Mouse (Mus musculus) thymus, adult 2 months (tissue): ENCODE results near the gene Pla1a. TPM values are rescaled to one million over a fixed set of nuclear protein-coding genes. Genes with fewer than 3 reads are reported as not detected.

Experiments
- DNase-seq: peaks from one replicate; pipeline ENCODE4 v3.0.0; 2021
- H3K27ac ChIP-seq: fragments of 200-500 bp; 2 replicates; pipeline ENCODE4 v1.5.1; 2012; ENCODE audit warnings: low read length, control low read depth; ENCODE audit not compliant: control insufficient read depth, insufficient read depth
- H3K27me3 ChIP-seq: fragments of 200-500 bp; 2 replicates; pipeline ENCODE4 v1.6.1; 2012; ENCODE audit warnings: mild to moderate bottlenecking, low read length, moderate library complexity, mixed read lengths; ENCODE audit not compliant: control insufficient read depth, insufficient read depth
- H3K36me3 ChIP-seq: fragments of 200-500 bp; 2 replicates; pipeline ENCODE4 v1.6.1; 2012; ENCODE audit warnings: mild to moderate bottlenecking, low read length, moderate library complexity; ENCODE audit not compliant: control insufficient read depth, insufficient read depth
- H3K4me1 ChIP-seq: fragments of 200-500 bp; replicated peaks from 2 replicates; pipeline ENCODE4 v1.6.1; 2012; ENCODE audit warnings: low read length; ENCODE audit not compliant: control insufficient read depth, insufficient read depth
- H3K4me3 ChIP-seq: fragments of 200-500 bp; 2 replicates; pipeline ENCODE4 v1.5.1; 2012; ENCODE audit warnings: mild to moderate bottlenecking, low read length, control low read depth, moderate library complexity; ENCODE audit not compliant: control insufficient read depth, insufficient read depth
- CTCF ChIP-seq: fragments of 200-500 bp; IDR thresholded peaks from 2 replicates; pipeline ENCODE4 v1.5.1; 2012; ENCODE audit warnings: mild to moderate bottlenecking, control low read depth, low read length, moderate library complexity, borderline replicate concordance; ENCODE audit not compliant: control insufficient read depth, poor library complexity, insufficient read depth; ENCODE audit errors: extremely low read depth
- POLR2A ChIP-seq: fragments of 200-500 bp; IDR thresholded peaks from 2 replicates; pipeline ENCODE4 v1.6.1; 2012; ENCODE audit warnings: mild to moderate bottlenecking, low read length, control low read depth, moderate library complexity; ENCODE audit not compliant: control insufficient read depth, poor library complexity, insufficient read depth; ENCODE audit errors: extremely low read depth
- WGBS: fragments of 180-500 bp; shearing (Covaris S2); methylation state at CpG from one replicate; pipeline ENCODE4 v1.1.7; 2018; 5-methylcytosine and 5-hydroxymethylcytosine counted together
- polyA plus RNA-seq: library from polyadenylated mRNA; depleted of rRNA; stranded (reverse); fragments of >200 nt; gene quantifications from 2 replicates; pipeline ENCODE4 v1.2.3, GENCODE M21; 2012

Pla1a gene
- polyA plus RNA-seq, 1 experiment = 5.5 TPM

DNA sequence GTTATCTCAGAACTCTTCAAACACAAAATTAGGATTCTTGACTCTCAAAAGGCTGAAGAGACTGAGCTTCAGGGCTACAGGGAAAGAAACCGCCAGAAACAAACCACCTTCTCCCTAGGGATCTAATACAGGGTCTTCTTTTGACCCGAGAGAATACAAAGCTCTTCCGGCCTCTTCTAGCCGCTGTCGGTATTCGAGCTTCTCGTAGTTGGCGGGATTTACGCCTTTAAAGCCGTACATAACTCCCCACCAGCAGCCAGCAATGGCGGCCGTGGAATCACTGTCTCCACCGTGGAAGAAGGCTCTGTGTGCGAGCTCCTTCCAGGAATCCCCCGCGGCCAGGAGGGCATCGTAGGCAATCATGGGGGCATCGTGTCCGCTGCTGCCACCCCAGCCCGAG lies 12.6 kb upstream of the Pla1a start:
- Histone ChIP-seq H3K4me1 (no peaks in the 10 kb centered on the region), H3K4me3 (no peak overlapping the region), H3K27me3 (no peaks in the 10 kb centered on the region), H3K36me3 (peaks cover 11% of the 10 kb centered on the region), H3K27ac (no peak overlapping the region)
- DNase-seq = no peak
- WGBS = 96% methylated on average over 20 of the region's 20 CpGs
- TF ChIP-seq POLR2A (no peak), CTCF (no peak)

DNA sequence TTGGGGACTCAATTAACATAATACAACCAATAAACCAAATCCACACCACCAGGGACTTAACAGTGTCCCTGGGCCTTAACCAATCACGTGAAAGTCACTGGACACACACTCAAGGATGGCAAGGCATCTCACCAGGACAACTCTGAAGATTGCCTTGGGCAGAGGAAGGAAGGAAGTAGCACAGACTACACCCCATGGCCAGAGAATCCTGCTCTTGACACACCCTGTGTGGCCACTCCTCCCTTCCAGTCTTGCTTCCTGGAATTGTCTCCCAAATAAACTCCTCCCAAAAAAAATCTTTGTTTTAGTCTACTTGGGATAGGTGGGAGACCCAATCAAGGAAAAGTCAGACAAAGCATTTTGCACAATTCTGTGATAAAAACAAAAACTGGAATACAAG lies 12.1 kb upstream of the Pla1a start:
- 96% methylated on average over 1 of the region's 1 CpGs for WGBS

DNA sequence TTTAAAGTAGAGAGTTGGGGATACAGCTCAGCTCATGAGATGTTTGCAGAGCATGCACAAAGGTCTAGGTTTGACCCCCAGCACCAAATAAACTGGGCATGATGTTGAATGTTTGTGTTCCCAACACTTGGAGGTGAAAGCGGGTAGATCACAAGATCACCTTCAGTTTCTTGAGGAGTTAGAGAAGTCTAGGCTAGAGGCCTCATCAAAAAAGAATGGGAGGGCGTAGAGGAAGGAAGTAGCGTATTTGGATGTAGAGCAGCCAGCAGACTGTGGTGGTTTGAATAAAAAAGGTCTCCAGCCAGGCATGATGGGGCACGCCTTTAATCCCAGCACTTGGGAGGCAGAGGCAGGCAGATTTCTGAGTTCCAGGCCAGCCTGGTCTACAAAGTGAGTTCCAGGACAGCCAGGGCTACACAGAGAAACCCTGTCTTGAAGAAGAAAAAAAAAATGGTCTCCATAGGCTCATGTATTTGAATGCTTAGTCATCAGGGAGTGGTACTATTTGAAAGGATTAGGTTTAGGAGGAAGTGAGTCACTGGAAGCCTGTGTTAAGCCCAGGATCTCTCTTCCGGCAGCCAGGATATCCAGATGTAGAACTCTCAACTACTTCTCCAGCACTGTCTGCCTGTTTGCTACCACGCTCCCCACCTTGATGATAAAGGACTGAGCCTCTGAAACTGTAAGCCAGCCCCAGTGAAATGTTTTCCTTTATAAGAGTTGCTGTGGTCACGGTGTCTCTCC lies 10.9 kb upstream of the Pla1a start:
- no peak overlapping the region for H3K27ac ChIP-seq
- no peaks in the 10 kb centered on the region for H3K27me3 ChIP-seq
- H3K4me1 ChIP-seq = no peaks in the 10 kb centered on the region
- DNase-seq = no peak
- TF ChIP-seq POLR2A (no peak), CTCF (no peak)
- no peak overlapping the region for H3K4me3 ChIP-seq
- H3K36me3 ChIP-seq = peaks cover 11% of the 10 kb centered on the region
- WGBS = 92% methylated on average over 7 of the region's 7 CpGs

More for the DNA sequence above, 12.1 kb upstream of the Pla1a start:
- no peak for TF ChIP-seq CTCF
- no peak for TF ChIP-seq POLR2A
- no peak overlapping the region for H3K27ac ChIP-seq
- no peaks in the 10 kb centered on the region for H3K4me1 ChIP-seq
- H3K27me3 ChIP-seq = no peaks in the 10 kb centered on the region
- peaks cover 11% of the 10 kb centered on the region for H3K36me3 ChIP-seq
- no peak overlapping the region for H3K4me3 ChIP-seq
- DNase-seq = no peak

DNA sequence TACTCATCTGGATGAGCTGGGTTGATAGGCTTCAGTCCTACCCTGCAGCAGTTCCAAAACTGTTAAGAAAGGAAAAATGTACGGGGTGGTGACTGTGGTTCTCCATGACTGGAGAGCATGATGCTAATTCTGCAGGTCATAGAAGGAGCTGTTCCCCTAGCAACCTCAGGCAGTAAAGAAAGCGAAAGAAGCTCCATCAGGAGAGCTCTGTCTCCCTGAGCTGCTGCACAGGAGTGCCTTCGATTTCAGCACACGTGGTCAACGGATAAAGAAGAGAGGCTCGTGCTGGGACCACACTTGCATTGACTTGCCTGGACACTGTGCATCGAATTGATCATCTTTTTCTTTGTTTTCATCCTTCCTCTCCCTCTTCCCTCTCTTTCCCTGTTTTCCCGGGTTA lies 9.3 kb upstream of the Pla1a start:
- Histone ChIP-seq H3K4me3 (no peak overlapping the region), H3K27ac (no peak overlapping the region), H3K27me3 (no peaks in the 10 kb centered on the region), H3K4me1 (no peaks in the 10 kb centered on the region), H3K36me3 (peaks cover 11% of the 10 kb centered on the region)
- 73% methylated on average over 8 of the region's 8 CpGs for WGBS
- DNase-seq = no peak
- TF ChIP-seq POLR2A (no peak), CTCF (no peak)

DNA sequence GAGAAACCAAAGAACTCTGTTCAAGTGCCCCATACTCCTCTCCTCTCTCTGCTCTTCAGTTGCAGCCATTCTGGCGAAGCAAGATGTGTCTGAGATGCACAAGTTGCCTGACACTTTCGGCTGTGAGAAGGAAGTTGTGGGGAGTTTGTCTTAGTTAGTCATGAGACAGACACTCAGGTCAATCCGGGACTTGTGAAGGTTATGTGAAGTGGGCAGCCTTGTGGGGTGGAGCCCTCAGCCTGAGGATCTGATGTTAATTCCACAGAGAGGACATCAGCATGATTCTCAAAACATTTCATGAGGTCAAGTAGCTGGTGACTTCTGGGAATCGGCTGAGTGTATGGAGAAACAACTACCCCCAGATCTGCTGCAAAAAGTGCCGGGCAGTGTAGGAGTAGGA lies 8.7 kb upstream of the Pla1a start:
- no peak overlapping the region for H3K4me3 ChIP-seq
- WGBS = 69% methylated on average over 5 of the region's 5 CpGs
- H3K27me3 ChIP-seq = no peaks in the 10 kb centered on the region
- no peak overlapping the region for H3K27ac ChIP-seq
- peaks cover 11% of the 10 kb centered on the region for H3K36me3 ChIP-seq
- TF ChIP-seq POLR2A (no peak), CTCF (no peak)
- H3K4me1 ChIP-seq = no peaks in the 10 kb centered on the region
- no peak for DNase-seq

DNA sequence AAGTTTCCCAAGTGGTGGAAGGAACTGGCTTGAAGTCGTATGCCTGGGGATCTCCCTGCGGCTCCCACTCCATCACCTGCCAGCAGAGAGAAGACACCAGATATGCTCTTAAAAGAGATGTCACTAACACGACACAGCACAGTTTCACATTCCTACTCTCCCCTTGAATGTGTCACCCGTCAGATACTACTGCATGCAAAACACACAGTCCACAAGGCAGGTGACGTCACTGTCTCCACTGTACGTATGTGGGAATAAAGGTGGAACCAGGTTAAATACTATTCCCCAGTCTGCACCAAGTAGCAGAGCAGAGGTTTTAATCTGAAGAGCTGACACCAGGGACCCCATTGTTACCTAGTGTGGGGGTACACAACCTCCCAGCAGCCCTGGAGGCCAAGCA lies 7.5 kb upstream of the Pla1a start:
- DNase-seq = no peak
- Histone ChIP-seq H3K27ac (no peak overlapping the region), H3K36me3 (peaks cover 5% of the 10 kb centered on the region), H3K4me3 (no peak overlapping the region), H3K4me1 (no peaks in the 10 kb centered on the region), H3K27me3 (no peaks in the 10 kb centered on the region)
- no peak for TF ChIP-seq POLR2A
- no peak for TF ChIP-seq CTCF
- WGBS = 92% methylated on average over 6 of the region's 6 CpGs
